Mouse (Mus musculus) hindbrain, embryonic 14.5 days (tissue): Measurements from ENCODE around the gene Gm4131. TPM values are rescaled to one million over a fixed set of nuclear protein-coding genes. Genes with fewer than 3 reads are reported as not detected.

Source experiments
- ATAC-seq: fragments of 200-750 bp; cut with Nextera tagmentation; 2 replicates; pipeline ENCODE4 v1.8.0; 2017; ENCODE audit warnings: moderate number of reproducible peaks, mild to moderate bottlenecking, moderate TSS enrichment, moderate library complexity; ENCODE audit not compliant: low FRiP score
- DNase-seq: peaks from one replicate; pipeline ENCODE4 v3.0.0-alpha.2; 2015; ENCODE audit warnings: low spot score
- H3K27ac ChIP-seq: fragments of 300-500 bp; sonication (generic); 2 replicates; pipeline ENCODE4 v1.5.1; 2014; ENCODE audit warnings: mild to moderate bottlenecking, moderate library complexity
- H3K27me3 ChIP-seq: fragments of 300-500 bp; sonication (generic); 2 replicates; pipeline ENCODE4 v1.6.1; 2014; ENCODE audit warnings: mild to moderate bottlenecking, low read length, mixed read lengths; ENCODE audit not compliant: control insufficient read depth, insufficient read depth
- H3K36me3 ChIP-seq: fragments of 300-500 bp; sonication (generic); replicated peaks from 2 replicates; pipeline ENCODE4 v1.6.1; 2014; ENCODE audit not compliant: control insufficient read depth, insufficient read depth
- H3K4me1 ChIP-seq: fragments of 300-500 bp; sonication (generic); replicated peaks from 2 replicates; pipeline ENCODE4 v1.6.1; 2014; ENCODE audit warnings: antibody characterized with exemption, low read length, mixed read lengths; ENCODE audit not compliant: control insufficient read depth, insufficient read depth
- H3K4me2 ChIP-seq: fragments of 300-500 bp; sonication (generic); replicated peaks from 2 replicates; pipeline ENCODE4 v1.6.1; 2014; ENCODE audit warnings: mild to moderate bottlenecking, moderate library complexity
- H3K4me3 ChIP-seq: fragments of 300-500 bp; sonication (generic); replicated peaks from 2 replicates; pipeline ENCODE4 v1.5.1; 2014; ENCODE audit warnings: mild to moderate bottlenecking, low read length
- H3K9ac ChIP-seq: fragments of 300-500 bp; sonication (generic); 2 replicates; pipeline ENCODE4 v1.6.1; 2014
- H3K9me3 ChIP-seq: fragments of 300-500 bp; sonication (generic); 2 replicates; pipeline ENCODE4 v1.6.1; 2016; ENCODE audit warnings: low read length; ENCODE audit not compliant: control insufficient read depth
- WGBS: fragments of 180-500 bp; shearing (Covaris S2); extraction: QIAGEN DNeasy Blood & Tissue Kit; methylation state at CpG from one replicate; pipeline ENCODE4 v1.1.7; 2014; 5-methylcytosine and 5-hydroxymethylcytosine counted together
- polyA plus RNA-seq: library from polyadenylated mRNA; unstranded; fragments of >200 nt; fragmentation: Nextera tagmentation; extraction: Ambion mirVana; gene quantifications from 2 replicates; pipeline ENCODE4 v1.2.1, GENCODE M21; 2014

Gm4131 gene
- polyA plus RNA-seq, 1 experiment from 2014 or later, result 0.17 TPM

- H3K9ac ChIP-seq, result no peak overlapping the region
- no peaks in the 10 kb centered on the region for H3K36me3 ChIP-seq
- no peaks in the 10 kb centered on the region for H3K4me1 ChIP-seq
- no peak for DNase-seq
- H3K27me3 ChIP-seq, result no peaks in the 10 kb centered on the region
- no peak overlapping the region for H3K27ac ChIP-seq
- H3K4me2 ChIP-seq, result no peak overlapping the region
- no peaks in the 10 kb centered on the region for H3K9me3 ChIP-seq
- 73% methylated on average over 2 of the region's 2 CpGs for WGBS
- H3K4me3 ChIP-seq, result no peak overlapping the region
- no peak for ATAC-seq
These were observed 35.8 kb downstream of the Gm4131 start for GRCm38 (mm10) chr14:62530951-62531350.

GRCm38 (mm10) chr14:62512845-62513244 is 53.9 kb downstream of the Gm4131 start:
- no peaks in the 10 kb centered on the region for H3K36me3 ChIP-seq
- 31% methylated on average over 1 of the region's 1 CpGs for WGBS
- DNase-seq, result no peak
- no peak overlapping the region for H3K4me2 ChIP-seq
- H3K4me1 ChIP-seq, result no peaks in the 10 kb centered on the region
- no peak overlapping the region for H3K4me3 ChIP-seq
- no peaks in the 10 kb centered on the region for H3K9me3 ChIP-seq
- no peaks in the 10 kb centered on the region for H3K27me3 ChIP-seq
- H3K9ac ChIP-seq, result no peak overlapping the region
- no peak for ATAC-seq
- no peak overlapping the region for H3K27ac ChIP-seq

- Histone ChIP-seq H3K9ac (no peak overlapping the region), H3K4me2 (no peak overlapping the region), H3K27ac (no peak overlapping the region), H3K4me3 (no peak overlapping the region), H3K36me3 (no peaks in the 10 kb centered on the region), H3K27me3 (no peaks in the 10 kb centered on the region), H3K4me1 (no peaks in the 10 kb centered on the region), H3K9me3 (no peaks in the 10 kb centered on the region)
- ATAC-seq (no peak), DNase-seq (no peak)
- 62% methylated on average over 3 of the region's 3 CpGs for WGBS
These were observed 57.4 kb downstream of the Gm4131 start for GRCm38 (mm10) chr14:62509350-62509749.

GRCm38 (mm10) chr14:62506261-62506660 is 60.5 kb downstream of the Gm4131 start:
- no peaks in the 10 kb centered on the region for H3K9me3 ChIP-seq
- no peak overlapping the region for H3K4me3 ChIP-seq
- no peaks in the 10 kb centered on the region for H3K27me3 ChIP-seq
- no peak overlapping the region for H3K27ac ChIP-seq
- no peak overlapping the region for H3K4me2 ChIP-seq
- H3K4me1 ChIP-seq, result no peaks in the 10 kb centered on the region
- WGBS, result 73% methylated on average over 3 of the region's 3 CpGs
- ATAC-seq (no peak), DNase-seq (no peak)
- H3K36me3 ChIP-seq, result no peaks in the 10 kb centered on the region
- H3K9ac ChIP-seq, result no peak overlapping the region

- WGBS, result 87% methylated on average over 7 of the region's 7 CpGs
- no peaks in the 10 kb centered on the region for H3K4me1 ChIP-seq
- H3K36me3 ChIP-seq, result no peaks in the 10 kb centered on the region
- no peak overlapping the region for H3K4me3 ChIP-seq
- H3K27ac ChIP-seq, result no peak overlapping the region
- H3K27me3 ChIP-seq, result no peaks in the 10 kb centered on the region
- no peak overlapping the region for H3K9ac ChIP-seq
- H3K9me3 ChIP-seq, result no peaks in the 10 kb centered on the region
- DNase-seq (no peak), ATAC-seq (no peak)
- no peak overlapping the region for H3K4me2 ChIP-seq
These were observed 69.3 kb downstream of the Gm4131 start for GRCm38 (mm10) chr14:62497391-62497790.

- no peak for ATAC-seq
- no peak for DNase-seq
- Histone ChIP-seq H3K4me1 (no peaks in the 10 kb centered on the region), H3K4me2 (no peak overlapping the region), H3K4me3 (no peak overlapping the region), H3K27me3 (no peaks in the 10 kb centered on the region), H3K27ac (no peak overlapping the region), H3K36me3 (no peaks in the 10 kb centered on the region), H3K9me3 (no peaks in the 10 kb centered on the region), H3K9ac (no peak overlapping the region)
- WGBS, result 64% methylated on average over 1 of the region's 1 CpGs
These were observed 70.2 kb downstream of the Gm4131 start for GRCm38 (mm10) chr14:62496501-62496900.

GRCm38 (mm10) chr14:62493456-62493855 is 73.3 kb downstream of the Gm4131 start:
- Histone ChIP-seq H3K36me3 (no peaks in the 10 kb centered on the region), H3K27ac (no peak overlapping the region), H3K27me3 (no peaks in the 10 kb centered on the region), H3K4me1 (no peaks in the 10 kb centered on the region), H3K9me3 (no peaks in the 10 kb centered on the region), H3K4me3 (no peak overlapping the region), H3K9ac (no peak overlapping the region), H3K4me2 (no peak overlapping the region)
- no peak for DNase-seq
- ATAC-seq, result no peak
- 70% methylated on average over 5 of the region's 5 CpGs for WGBS

GRCm38 (mm10) chr14:62492196-62492850 is 74.4 kb downstream of the Gm4131 start:
- Histone ChIP-seq H3K27ac (no peak overlapping the region), H3K4me3 (no peak overlapping the region), H3K36me3 (no peaks in the 10 kb centered on the region), H3K9me3 (no peaks in the 10 kb centered on the region), H3K4me1 (no peaks in the 10 kb centered on the region), H3K4me2 (no peak overlapping the region), H3K27me3 (no peaks in the 10 kb centered on the region), H3K9ac (no peak overlapping the region)
- peak; percentile 86 for DNase-seq
- WGBS, result 34% methylated on average over 16 of the region's 16 CpGs
- ATAC-seq, result peak; percentile 84; the same call in 1 of the 2 replicates

GRCm38 (mm10) chr14:62488270-62488669 is 78.5 kb downstream of the Gm4131 start:
- no peak for DNase-seq
- Histone ChIP-seq H3K4me2 (no peak overlapping the region), H3K9ac (no peak overlapping the region), H3K27me3 (no peaks in the 10 kb centered on the region), H3K27ac (no peak overlapping the region), H3K4me1 (no peaks in the 10 kb centered on the region), H3K9me3 (no peaks in the 10 kb centered on the region), H3K36me3 (no peaks in the 10 kb centered on the region), H3K4me3 (no peak overlapping the region)
- ATAC-seq, result no peak
- 92% methylated on average over 7 of the region's 7 CpGs for WGBS

GRCm38 (mm10) chr14:62481381-62481780 is 85.3 kb downstream of the Gm4131 start:
- H3K36me3 ChIP-seq, result no peaks in the 10 kb centered on the region
- WGBS, result 61% methylated on average over 8 of the region's 8 CpGs
- no peaks in the 10 kb centered on the region for H3K4me1 ChIP-seq
- H3K9me3 ChIP-seq, result no peaks in the 10 kb centered on the region
- H3K27ac ChIP-seq, result no peak overlapping the region
- H3K4me3 ChIP-seq, result no peak overlapping the region
- H3K4me2 ChIP-seq, result no peak overlapping the region
- no peak for ATAC-seq
- no peaks in the 10 kb centered on the region for H3K27me3 ChIP-seq
- no peak overlapping the region for H3K9ac ChIP-seq
- DNase-seq, result no peak
